Mouse (Mus musculus): Measurements from ENCODE around the gene Dhdh. TPM values are rescaled to one million over a fixed set of nuclear protein-coding genes. Genes with fewer than 3 reads are reported as not detected.
"Not testable (repeated sequence)": the region's sequence is repeated elsewhere in the genome, so short reads cannot be mapped to it uniquely, and the experiment has no call there.

The Dhdh gene
- polyA plus RNA-seq, 1 experiment from 2014 or later, result 6.1 TPM

DNA sequence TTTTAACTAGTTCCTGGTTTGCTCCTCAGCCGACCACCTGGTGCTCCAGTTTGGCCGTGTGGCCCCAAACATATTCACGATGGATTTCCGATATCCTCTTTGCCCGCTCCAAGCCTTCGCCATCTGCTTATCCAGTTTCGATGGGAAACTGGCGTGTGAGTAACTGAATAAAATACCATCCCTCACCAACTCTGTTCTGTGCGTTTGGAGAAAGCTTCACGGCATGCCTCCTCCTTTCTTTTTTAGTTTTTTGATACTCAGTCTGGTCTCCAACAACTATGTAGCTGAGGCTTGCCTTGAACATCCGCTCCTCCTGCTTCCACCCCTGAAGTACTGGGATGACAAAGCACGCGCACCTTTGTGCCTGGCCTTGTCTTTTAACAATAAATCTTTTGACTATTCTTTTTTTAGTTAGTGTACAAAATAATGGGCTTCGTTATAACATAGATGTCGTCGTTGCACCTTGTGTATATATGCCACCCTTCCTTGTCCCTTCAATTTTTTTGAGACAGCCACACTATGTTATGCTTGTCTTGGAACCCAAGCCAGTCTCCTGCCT lies 33.7 kb upstream of the Dhdh start:
- H3K4me3 ChIP-seq, result peak overlapping the region; percentile 70
- peaks cover 17% of the 10 kb centered on the region; the same call in 1 of the 2 replicates for H3K36me3 ChIP-seq
- H3K4me1 ChIP-seq, result peaks cover 30% of the 10 kb centered on the region
- peak overlapping the region; percentile 93 for H3K27ac ChIP-seq
- WGBS, result 52% methylated on average over 16 of the region's 16 CpGs
- DNase-seq (ENCODE audit: low spot score), result no peak
- no peaks in the 10 kb centered on the region for H3K27me3 ChIP-seq (ENCODE audit: insufficient read depth, poor library complexity, severe bottlenecking)
- no peaks in the 10 kb centered on the region for H3K9me3 ChIP-seq

DNA sequence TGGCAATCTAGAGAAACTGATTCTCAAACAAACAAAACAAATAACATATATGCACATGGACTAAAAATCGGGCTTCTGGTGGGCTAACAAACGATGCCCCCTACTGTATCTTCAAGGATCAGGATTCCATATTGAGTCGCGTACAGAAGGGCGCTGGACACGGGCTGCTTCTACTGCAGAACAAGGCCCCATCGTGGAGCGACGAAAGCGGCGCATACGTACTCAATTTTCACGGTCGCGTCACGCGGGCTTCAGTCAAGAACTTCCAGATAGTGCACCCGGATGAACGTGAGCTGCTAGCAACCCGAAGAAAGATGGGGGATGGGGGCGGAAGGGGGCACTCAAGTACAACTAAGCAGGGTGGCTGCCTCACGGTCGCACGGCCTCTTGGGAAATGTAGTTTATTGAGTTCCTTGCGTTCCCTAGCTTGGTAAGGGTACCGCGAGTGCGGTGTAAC lies 33.2 kb upstream of the Dhdh start:
- WGBS, result under 1% methylated on average over 28 of the region's 28 CpGs
- peak; percentile 95 for DNase-seq (ENCODE audit: low spot score)
- H3K4me3 ChIP-seq, result peak overlapping the region; percentile 70
- peak overlapping the region; percentile 93 for H3K27ac ChIP-seq
- no peaks in the 10 kb centered on the region for H3K27me3 ChIP-seq (ENCODE audit: insufficient read depth, poor library complexity, severe bottlenecking)
- H3K4me1 ChIP-seq, result peaks cover 30% of the 10 kb centered on the region
- H3K36me3 ChIP-seq, result peaks cover 17% of the 10 kb centered on the region; the same call in 1 of the 2 replicates
- no peaks in the 10 kb centered on the region for H3K9me3 ChIP-seq

DNA sequence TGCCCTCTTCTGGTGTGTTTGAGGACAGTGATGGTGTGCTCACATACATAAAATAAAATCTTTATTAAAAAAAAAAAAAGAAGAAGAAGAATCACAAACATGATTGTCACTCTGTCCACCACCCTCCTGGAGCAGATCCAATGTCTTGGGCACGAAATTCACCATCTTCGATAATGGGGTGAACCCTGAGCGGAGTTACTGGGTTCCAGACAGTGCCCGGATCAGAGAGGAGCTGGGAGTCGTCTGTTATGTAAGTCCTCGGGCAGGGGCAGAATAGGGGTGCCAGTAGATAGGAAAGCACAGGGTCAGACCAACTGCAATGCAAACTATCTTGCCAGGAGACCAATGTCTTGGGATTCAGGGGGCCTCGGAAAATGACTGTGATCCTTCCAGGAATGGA lies 32.0 kb upstream of the Dhdh start:
- Histone ChIP-seq H3K27ac (no peak overlapping the region), H3K4me3 (no peak overlapping the region), H3K4me1 (peaks cover 38% of the 10 kb centered on the region), H3K27me3 (ENCODE audit: insufficient read depth, poor library complexity, severe bottlenecking) (no peaks in the 10 kb centered on the region), H3K9me3 (no peaks in the 10 kb centered on the region), H3K36me3 (peaks cover 17% of the 10 kb centered on the region; the same call in 1 of the 2 replicates)
- WGBS, result 91% methylated on average over 7 of the region's 7 CpGs
- no peak for DNase-seq (ENCODE audit: low spot score)

DNA sequence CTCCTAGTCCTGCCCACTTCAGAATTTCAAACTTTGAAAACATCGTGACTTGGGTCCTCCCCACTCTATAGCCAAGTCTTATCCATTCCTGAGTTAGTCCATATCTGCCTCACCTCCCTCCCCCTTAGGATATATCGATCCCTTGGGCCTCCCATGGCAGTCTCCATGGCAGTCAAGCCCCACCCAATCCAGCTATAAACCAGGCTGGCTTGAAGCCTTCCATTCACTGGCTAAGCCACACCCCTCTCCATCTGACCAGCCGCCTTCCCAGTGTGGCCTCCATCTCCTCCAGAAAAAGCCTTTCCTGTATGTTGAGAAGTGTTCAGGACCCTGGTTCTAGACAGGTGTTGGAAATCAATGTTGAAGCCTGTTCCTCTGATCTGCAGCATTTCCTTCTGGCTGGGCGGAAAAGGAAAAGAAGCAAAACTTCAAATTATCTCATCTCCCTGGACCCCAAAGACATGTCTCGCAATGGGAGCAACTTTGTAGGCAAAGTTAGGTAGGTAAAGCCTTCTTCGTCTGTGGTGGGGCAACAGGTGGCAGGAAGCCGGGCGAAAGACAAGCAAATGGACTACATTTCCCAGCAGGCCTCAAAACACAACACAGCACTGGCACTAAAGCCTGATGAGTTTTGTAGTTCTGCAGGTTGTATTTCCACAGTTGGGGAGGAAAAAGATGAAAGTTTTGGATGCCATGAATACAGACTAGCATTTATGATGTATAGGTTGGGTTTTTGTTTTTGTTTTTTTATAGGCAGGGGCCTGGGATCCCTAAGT lies 30.9 kb upstream of the Dhdh start:
- Histone ChIP-seq H3K4me3 (no peak overlapping the region), H3K27me3 (ENCODE audit: insufficient read depth, poor library complexity, severe bottlenecking) (no peaks in the 10 kb centered on the region), H3K4me1 (peaks cover 40% of the 10 kb centered on the region), H3K9me3 (no peaks in the 10 kb centered on the region), H3K36me3 (peaks cover 17% of the 10 kb centered on the region; the same call in 1 of the 2 replicates), H3K27ac (no peak overlapping the region)
- 70% methylated on average over 8 of the region's 8 CpGs for WGBS
- DNase-seq (ENCODE audit: low spot score), result no peak

DNA sequence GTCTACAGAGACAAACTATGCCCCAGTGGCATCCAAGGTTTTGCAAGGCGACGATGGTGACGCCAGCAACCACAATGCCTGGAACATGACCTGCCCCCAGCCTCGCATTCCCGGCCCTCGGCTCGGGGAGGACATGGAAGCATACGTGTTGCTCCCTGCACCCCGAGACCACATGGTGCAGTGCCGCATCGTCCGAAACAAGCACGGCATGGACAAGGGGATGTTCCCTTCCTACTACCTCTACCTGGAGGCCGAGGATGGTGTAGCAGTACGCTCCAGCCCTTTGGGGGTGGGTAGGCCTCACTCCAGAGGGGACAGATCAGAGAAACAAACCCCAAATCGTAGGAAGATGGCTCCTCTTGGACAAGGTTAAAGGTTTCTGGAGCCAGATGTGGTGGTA lies 30.0 kb upstream of the Dhdh start:
- Histone ChIP-seq H3K27ac (no peak overlapping the region), H3K4me1 (peaks cover 34% of the 10 kb centered on the region), H3K4me3 (no peak overlapping the region), H3K36me3 (peaks cover 11% of the 10 kb centered on the region; the same call in 1 of the 2 replicates), H3K27me3 (ENCODE audit: insufficient read depth, poor library complexity, severe bottlenecking) (no peaks in the 10 kb centered on the region), H3K9me3 (no peaks in the 10 kb centered on the region)
- DNase-seq (ENCODE audit: low spot score), result no peak
- 94% methylated on average over 16 of the region's 16 CpGs for WGBS

DNA sequence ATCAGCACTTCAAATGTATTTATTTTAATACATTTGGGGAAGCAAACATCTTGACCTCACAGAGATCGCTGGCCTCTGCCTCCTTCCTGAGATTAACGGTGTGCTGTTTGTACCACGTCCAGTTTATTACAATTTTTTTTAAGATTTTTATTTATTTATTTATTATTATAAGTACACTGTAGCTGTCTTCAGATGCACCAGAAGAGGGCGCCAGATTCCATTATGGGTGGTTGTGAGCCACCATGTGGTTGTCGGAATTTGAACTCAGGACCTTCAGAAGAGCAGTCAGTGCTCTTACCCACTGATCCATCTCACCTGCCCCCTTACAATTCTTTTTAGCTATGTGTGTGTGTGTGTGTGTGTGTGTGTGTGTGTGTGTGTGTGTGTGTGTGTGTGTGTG lies 28.2 kb upstream of the Dhdh start:
- H3K27me3 ChIP-seq (ENCODE audit: insufficient read depth, poor library complexity, severe bottlenecking); DNase-seq (ENCODE audit: low spot score); H3K9me3 ChIP-seq; H3K36me3 ChIP-seq; H3K27ac ChIP-seq; H3K4me3 ChIP-seq: not testable (repeated sequence)
- peaks cover 18% of the 10 kb centered on the region for H3K4me1 ChIP-seq
- 65% methylated on average over 5 of the region's 5 CpGs for WGBS

DNA sequence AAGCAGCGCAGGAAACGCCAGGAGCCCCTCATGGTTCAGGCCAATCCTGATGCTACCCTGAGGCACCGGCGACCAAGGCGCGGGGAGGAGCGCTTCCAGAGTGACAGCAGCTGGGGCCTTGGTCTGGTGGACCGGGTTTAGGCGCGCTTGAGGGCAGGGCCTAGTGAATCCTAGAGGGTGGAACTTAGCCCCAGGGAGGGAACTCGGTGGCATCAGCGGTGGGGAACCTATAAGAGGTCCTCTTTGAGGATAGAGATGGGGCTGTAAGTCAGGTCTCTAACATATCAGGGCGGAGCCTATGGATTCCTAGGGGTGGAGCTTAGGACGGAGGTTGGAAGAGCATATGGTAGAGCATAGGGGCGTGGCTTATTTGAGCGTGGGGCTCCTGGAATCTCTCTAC lies 26.8 kb upstream of the Dhdh start:
- peak overlapping the region; percentile 81 for H3K27ac ChIP-seq
- peak overlapping the region; percentile 43 for H3K4me3 ChIP-seq
- H3K4me1 ChIP-seq, result peaks cover 18% of the 10 kb centered on the region
- DNase-seq (ENCODE audit: low spot score), result peak; percentile 91
- no peaks in the 10 kb centered on the region for H3K27me3 ChIP-seq (ENCODE audit: insufficient read depth, poor library complexity, severe bottlenecking)
- H3K9me3 ChIP-seq, result no peaks in the 10 kb centered on the region
- 18% methylated on average over 16 of the region's 16 CpGs for WGBS
- no peaks in the 10 kb centered on the region for H3K36me3 ChIP-seq

DNA sequence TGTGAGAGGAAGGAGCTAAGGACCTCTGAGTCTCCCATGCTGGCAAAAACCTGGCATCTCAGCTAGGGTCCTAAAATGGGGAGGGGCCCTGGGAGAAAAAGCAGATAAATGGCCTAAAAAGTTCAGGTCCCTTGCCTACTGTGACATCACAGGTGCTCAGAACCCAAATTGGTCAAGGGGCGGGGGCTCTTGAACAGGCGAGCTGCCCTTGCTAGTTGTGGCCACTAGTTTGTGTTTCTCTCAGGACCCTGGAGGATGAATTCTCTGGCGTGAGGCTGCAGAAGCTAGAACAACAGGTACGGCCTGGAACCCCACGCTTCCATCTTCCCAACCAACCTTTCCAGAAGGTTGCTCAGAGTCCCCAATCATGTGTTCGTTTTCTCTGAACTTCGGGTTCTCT lies 25.8 kb upstream of the Dhdh start:
- no peaks in the 10 kb centered on the region for H3K27me3 ChIP-seq (ENCODE audit: insufficient read depth, poor library complexity, severe bottlenecking)
- WGBS, result 80% methylated on average over 7 of the region's 7 CpGs
- peaks cover 22% of the 10 kb centered on the region for H3K4me1 ChIP-seq
- H3K27ac ChIP-seq, result peak overlapping the region; percentile 81
- no peak overlapping the region for H3K4me3 ChIP-seq
- no peaks in the 10 kb centered on the region for H3K36me3 ChIP-seq
- H3K9me3 ChIP-seq, result no peaks in the 10 kb centered on the region
- DNase-seq (ENCODE audit: low spot score), result no peak

DNA sequence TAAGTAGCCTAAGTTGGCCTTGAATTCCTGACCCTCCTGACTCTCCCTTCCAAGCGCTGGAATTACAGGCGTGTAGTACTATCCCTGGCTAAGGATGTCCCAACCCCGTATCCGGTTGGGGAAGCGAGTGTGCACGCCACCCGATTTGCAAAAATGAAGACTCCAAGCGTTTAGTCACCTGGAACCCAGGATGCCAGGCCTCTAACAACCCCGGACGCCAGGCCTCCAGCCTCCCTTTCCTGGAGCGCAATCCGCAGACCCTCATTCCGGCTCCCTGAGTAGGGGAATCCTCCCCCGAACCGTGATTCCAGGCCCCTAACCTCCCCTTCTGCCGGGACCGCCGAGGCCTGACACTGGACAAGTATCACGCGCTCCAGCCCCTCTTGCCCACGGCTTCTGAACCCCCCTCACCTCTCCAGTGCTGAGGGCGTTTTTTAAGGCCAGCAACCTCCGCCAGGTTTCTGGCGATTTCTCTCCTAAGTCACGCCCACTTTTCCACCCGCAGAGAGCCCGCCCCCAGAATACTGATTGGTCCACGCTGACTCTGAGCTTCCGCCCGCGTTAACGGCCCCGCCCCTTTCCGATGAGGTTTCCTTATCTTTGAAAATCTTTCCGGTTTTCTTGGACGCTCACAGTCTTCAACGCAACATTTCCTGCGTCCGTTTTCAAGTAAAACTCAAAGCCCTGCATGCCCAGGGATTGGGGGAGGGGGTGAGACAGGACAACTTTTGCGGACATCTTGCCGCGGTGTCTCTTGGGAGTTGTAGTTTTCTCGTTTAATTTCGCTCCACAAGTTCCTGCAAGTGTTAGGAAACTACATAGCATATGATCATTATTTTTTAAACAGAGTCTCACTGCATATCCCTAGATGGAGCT lies 21.5 kb upstream of the Dhdh start, which contains the start of gene Nucb1:
Nucb1 (minus strand) TSS at position 495 of the 876 bp plus-strand sequence.
- no peaks in the 10 kb centered on the region for H3K27me3 ChIP-seq (ENCODE audit: insufficient read depth, poor library complexity, severe bottlenecking)
- peak within 1 kb of the TSS; percentile 84 for H3K4me3 ChIP-seq
- no peaks in the 10 kb centered on the region for H3K9me3 ChIP-seq
- peaks cover 29% of the 10 kb centered on the region for H3K4me1 ChIP-seq
- DNase-seq (ENCODE audit: low spot score), result peak; percentile 97
- peak within 1 kb of the TSS; percentile 93 for H3K27ac ChIP-seq
- WGBS, result under 1% methylated on average over 44 of the region's 44 CpGs
- peaks cover 28% of the 10 kb centered on the region for H3K36me3 ChIP-seq

DNA sequence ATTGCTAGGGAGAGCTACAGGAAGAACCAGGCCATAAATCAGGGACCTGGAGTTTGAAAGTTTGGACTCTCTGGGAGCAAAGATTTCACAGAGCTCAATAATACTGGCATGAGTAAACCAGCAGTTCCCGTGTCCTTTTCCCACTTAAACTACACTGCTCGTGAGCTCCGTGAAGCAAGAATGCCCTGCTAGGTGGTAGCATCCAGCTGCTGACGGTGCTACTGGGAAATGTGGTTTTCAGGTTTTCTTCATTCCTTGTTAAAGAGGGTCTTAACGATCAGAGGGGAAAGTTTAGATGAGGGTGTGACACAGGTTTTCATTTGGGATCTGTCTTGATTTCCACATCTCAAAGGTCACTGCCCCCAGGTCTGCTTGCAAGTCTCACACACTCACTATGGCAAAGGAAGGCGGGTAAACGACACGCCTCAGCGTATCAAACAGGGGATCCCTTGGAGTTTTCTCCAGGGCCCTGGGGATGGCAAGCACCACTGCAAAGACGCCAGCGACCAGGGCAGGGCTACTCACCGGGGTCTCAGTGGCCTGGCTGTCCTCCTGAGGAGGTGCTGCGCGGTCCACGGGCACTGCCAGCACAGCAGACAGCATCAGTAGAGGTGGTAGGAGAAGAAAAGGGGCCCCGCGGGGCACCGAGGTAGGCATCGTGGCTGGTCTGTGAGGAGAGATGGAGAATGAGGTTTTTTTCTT lies 20.7 kb upstream of the Dhdh start:
- 41% methylated on average over 19 of the region's 19 CpGs for WGBS
- peaks cover 36% of the 10 kb centered on the region for H3K36me3 ChIP-seq
- no peaks in the 10 kb centered on the region for H3K27me3 ChIP-seq (ENCODE audit: insufficient read depth, poor library complexity, severe bottlenecking)
- H3K9me3 ChIP-seq, result no peaks in the 10 kb centered on the region
- peaks cover 23% of the 10 kb centered on the region for H3K4me1 ChIP-seq
- peak overlapping the region; percentile 93 for H3K27ac ChIP-seq
- no peak for DNase-seq (ENCODE audit: low spot score)
- H3K4me3 ChIP-seq, result peak overlapping the region; percentile 84

DNA sequence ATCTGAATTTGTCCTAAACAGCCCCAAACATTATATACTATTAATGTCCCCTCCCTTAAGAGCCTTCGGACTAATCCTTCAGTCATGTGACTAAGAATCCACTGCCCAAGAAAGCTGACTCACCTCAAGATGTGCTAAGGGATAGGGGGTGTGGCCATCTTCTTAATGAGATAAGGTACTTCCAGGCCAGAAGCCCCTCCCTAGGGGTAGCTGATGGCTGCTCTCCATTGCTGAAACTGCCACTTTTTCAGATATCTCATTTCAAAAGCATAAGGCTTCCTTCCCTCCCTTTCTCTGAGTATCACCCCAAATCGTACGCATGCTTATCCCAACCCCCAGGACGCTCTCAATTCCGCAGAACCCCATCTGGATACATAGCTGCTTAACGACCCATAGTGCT lies 20.0 kb upstream of the Dhdh start:
- peak overlapping the region; percentile 93 for H3K27ac ChIP-seq
- peaks cover 23% of the 10 kb centered on the region for H3K4me1 ChIP-seq
- H3K9me3 ChIP-seq, result no peaks in the 10 kb centered on the region
- peak overlapping the region; percentile 84 for H3K4me3 ChIP-seq
- no peak for DNase-seq (ENCODE audit: low spot score)
- peaks cover 41% of the 10 kb centered on the region for H3K36me3 ChIP-seq
- H3K27me3 ChIP-seq (ENCODE audit: insufficient read depth, poor library complexity, severe bottlenecking), result no peaks in the 10 kb centered on the region
- 73% methylated on average over 6 of the region's 6 CpGs for WGBS

DNA sequence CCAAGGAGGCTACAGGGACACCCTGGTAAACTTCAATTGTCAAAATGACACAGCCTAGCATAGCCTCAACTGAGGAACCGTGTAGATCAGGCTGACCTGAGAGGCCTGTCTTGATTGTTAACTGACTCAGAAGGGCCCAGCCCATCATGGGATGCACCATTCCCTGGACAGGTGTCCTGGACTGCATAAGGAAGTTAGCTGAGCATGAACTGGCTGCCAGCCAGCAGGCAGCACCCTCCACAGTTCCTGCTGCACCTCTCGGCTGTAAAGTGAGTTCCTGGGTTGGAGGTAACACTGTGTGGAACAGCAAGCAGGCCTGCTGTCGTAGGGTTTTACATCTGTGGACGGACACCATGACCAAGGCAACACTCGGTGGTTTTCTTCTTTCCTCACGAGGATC lies 19.0 kb upstream of the Dhdh start:
- no peak for DNase-seq (ENCODE audit: low spot score)
- Histone ChIP-seq H3K4me3 (no peak overlapping the region), H3K27me3 (ENCODE audit: insufficient read depth, poor library complexity, severe bottlenecking) (no peaks in the 10 kb centered on the region), H3K9me3 (no peaks in the 10 kb centered on the region), H3K27ac (no peak overlapping the region), H3K4me1 (peaks cover 26% of the 10 kb centered on the region), H3K36me3 (peaks cover 49% of the 10 kb centered on the region)
- WGBS, result 85% methylated on average over 6 of the region's 6 CpGs
